Mouse (Mus musculus) adrenal gland, postnatal 10 days (tissue): Measurements from ENCODE around the gene Gm49325. TPM values are rescaled to one million over a fixed set of nuclear protein-coding genes. Genes with fewer than 3 reads are reported as not detected.

Experiments used
- DNase-seq: peaks from one replicate; pipeline ENCODE4 v3.0.0; 2021; ENCODE audit warnings: mixed read lengths
- total RNA-seq, 2 experiments: library from RNA; stranded (reverse); gene quantifications; 2 replicates each; pipeline ENCODE4 v1.2.3; 2021

The Gm49325 gene
- total RNA-seq, 2 experiments from 2014 or later: 22.3 to 30.4 TPM

- no peak for DNase-seq
Measured at GRCm38 (mm10) chr10:77589117-77589516, 16.9 kb upstream of the Gm49325 start.

GRCm38 (mm10) chr10:77589749-77590148, 16.2 kb upstream of the Gm49325 start:
- DNase-seq: no peak

GRCm38 (mm10) chr10:77590812-77591211, 15.2 kb upstream of the Gm49325 start:
- peak; percentile 61 for DNase-seq

GRCm38 (mm10) chr10:77591546-77591945, 14.5 kb upstream of the Gm49325 start:
- DNase-seq: no peak

- no peak for DNase-seq
Measured at GRCm38 (mm10) chr10:77596060-77596459, 9.9 kb upstream of the Gm49325 start.

- no peak for DNase-seq
Measured at GRCm38 (mm10) chr10:77603021-77603420, 3.0 kb upstream of the Gm49325 start.

- no peak for DNase-seq
Measured at GRCm38 (mm10) chr10:77604111-77604510, 1.9 kb upstream of the Gm49325 start.

- no peak for DNase-seq
Measured at GRCm38 (mm10) chr10:77604958-77605357, 1.0 kb upstream of the Gm49325 start.

GRCm38 (mm10) chr10:77605368-77605767, 629 bp upstream of the Gm49325 start:
- no peak for DNase-seq

- no peak for DNase-seq
Measured at GRCm38 (mm10) chr10:77606855-77607254, 858 bp downstream of the Gm49325 start.

- no peak for DNase-seq
Measured at GRCm38 (mm10) chr10:77607441-77607840, 1.4 kb downstream of the Gm49325 start.

GRCm38 (mm10) chr10:77608589-77608988, 2.6 kb downstream of the Gm49325 start:
- no peak for DNase-seq

GRCm38 (mm10) chr10:77610221-77610961, 4.4 kb downstream of the Gm49325 start:
- no peak for DNase-seq

GRCm38 (mm10) chr10:77613409-77613808, 7.4 kb downstream of the Gm49325 start:
- DNase-seq: peak; percentile 62

GRCm38 (mm10) chr10:77615647-77616046, 9.7 kb downstream of the Gm49325 start:
- DNase-seq: no peak

- DNase-seq: no peak
Measured at GRCm38 (mm10) chr10:77616166-77616565, 10.2 kb downstream of the Gm49325 start.

- no peak for DNase-seq
Measured at GRCm38 (mm10) chr10:77616926-77617325, 10.9 kb downstream of the Gm49325 start.

GRCm38 (mm10) chr10:77621546-77621945, 15.5 kb downstream of the Gm49325 start:
- DNase-seq: no peak

GRCm38 (mm10) chr10:77622055-77622988, 16.3 kb downstream of the Gm49325 start, which contains the start of gene Ube2g2:
Gene Ube2g2, plus strand, starts transcription at chr10:77622275.
- DNase-seq: peak; percentile 98

- peak; percentile 51 for DNase-seq
Measured at GRCm38 (mm10) chr10:77623069-77623492, 17.1 kb downstream of the Gm49325 start.

GRCm38 (mm10) chr10:77623639-77624400, 17.8 kb downstream of the Gm49325 start:
- no peak for DNase-seq

- DNase-seq: no peak
Measured at GRCm38 (mm10) chr10:77624570-77624995, 18.6 kb downstream of the Gm49325 start.
